Mouse (Mus musculus): ENCODE results near the gene Tmem221. TPM values are rescaled to one million over a fixed set of nuclear protein-coding genes. Genes with fewer than 3 reads are reported as not detected.
A peak's percentile ranks its signal among the peaks of the same experiment; 100 is the strongest.

Gene Tmem221
- polyA plus RNA-seq, 1 experiment = 0.86 TPM

DNA sequence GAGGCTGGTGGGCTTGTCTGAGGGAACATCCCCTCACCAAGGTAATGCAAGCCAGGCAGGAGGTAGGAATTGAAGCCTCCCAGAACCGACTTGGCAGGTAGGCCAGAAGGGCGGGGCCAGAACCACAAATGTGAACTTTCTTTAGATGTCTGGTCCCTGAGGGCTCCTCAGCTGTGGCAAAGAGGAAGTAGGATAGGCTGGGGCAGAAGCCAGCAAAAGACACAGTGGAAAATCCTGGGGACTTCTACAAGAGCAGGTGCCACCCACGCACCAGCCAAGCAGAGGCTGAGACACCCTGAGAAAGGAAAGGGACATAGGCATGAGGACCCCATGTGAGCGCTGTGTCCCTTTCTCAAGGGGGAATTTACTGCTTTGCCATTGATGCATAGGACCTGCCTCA, 38.1 kb upstream of the Tmem221 start:
- Histone ChIP-seq H3K4me1 (ENCODE audit: control insufficient read depth, insufficient read depth, low read length) (peaks cover 6% of the 10 kb centered on the region), H3K27me3 (ENCODE audit: control insufficient read depth, insufficient read depth, low read length) (no peaks in the 10 kb centered on the region), H3K36me3 (ENCODE audit: control insufficient read depth, insufficient read depth, low read length) (no peaks in the 10 kb centered on the region), H3K27ac (ENCODE audit: control insufficient read depth, insufficient read depth, low read depth, low read length) (no peak overlapping the region), H3K4me3 (ENCODE audit: control insufficient read depth, low read depth, low read length) (no peak overlapping the region)
- TF ChIP-seq POLR2A (IDR thresholded peaks at IDR 0.05; ENCODE audit: control insufficient read depth, low read depth, low read length) (no peak), CTCF (IDR thresholded peaks at IDR 0.05; ENCODE audit: control insufficient read depth, insufficient read depth, insufficient replicate concordance, low read depth, low read length) (no peak)

DNA sequence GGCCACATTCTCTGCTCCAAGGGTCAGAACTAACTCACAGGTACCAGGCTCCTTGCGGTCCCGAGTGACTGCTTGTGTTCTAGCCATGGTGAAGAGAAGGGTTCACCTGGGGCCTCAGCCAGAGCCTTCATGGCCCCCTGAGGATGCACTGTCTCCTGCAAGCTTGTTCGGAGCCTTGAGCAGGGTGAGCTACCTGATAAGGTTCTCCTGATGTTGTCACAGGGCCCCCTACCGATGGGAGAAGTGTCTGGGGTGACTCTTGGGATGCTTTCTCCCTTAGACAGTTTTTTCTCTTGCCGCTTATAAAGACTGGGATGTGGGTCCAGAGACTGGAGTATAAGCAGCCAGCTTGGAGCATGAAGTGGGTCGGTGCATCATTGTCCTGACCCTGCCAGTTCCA, 37.7 kb upstream of the Tmem221 start:
- H3K27ac ChIP-seq (ENCODE audit: control insufficient read depth, insufficient read depth, low read depth, low read length) = no peak overlapping the region
- H3K4me1 ChIP-seq (ENCODE audit: control insufficient read depth, insufficient read depth, low read length) = peaks cover 8% of the 10 kb centered on the region
- no peaks in the 10 kb centered on the region for H3K36me3 ChIP-seq (ENCODE audit: control insufficient read depth, insufficient read depth, low read length)
- H3K4me3 ChIP-seq (ENCODE audit: control insufficient read depth, low read depth, low read length) = no peak overlapping the region
- TF ChIP-seq POLR2A (IDR thresholded peaks at IDR 0.05; ENCODE audit: control insufficient read depth, low read depth, low read length) (no peak), CTCF (IDR thresholded peaks at IDR 0.05; ENCODE audit: control insufficient read depth, insufficient read depth, insufficient replicate concordance, low read depth, low read length) (no peak)
- no peaks in the 10 kb centered on the region for H3K27me3 ChIP-seq (ENCODE audit: control insufficient read depth, insufficient read depth, low read length)

DNA sequence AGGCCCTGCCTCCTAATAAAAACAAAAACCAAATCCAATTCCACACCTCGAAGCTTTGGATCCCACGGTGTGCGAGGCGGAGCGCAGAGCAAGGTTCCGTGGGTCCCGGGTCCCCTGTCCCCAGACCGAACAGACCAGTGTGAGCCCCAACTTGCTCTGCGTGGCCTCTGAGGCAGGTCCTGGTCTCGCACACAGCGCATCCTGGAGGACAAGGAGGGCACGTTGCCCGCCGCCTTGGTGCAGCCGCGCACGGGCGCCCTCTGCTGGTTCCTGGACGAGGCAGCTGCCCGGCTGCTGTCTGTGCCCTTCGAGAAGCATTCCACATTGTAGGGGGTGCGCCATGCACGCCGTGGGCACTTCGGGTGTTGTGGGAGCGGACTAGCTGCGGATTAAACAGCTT, 37.2 kb upstream of the Tmem221 start:
- no peak overlapping the region; the same call in 1 of the 2 replicates for H3K4me3 ChIP-seq (ENCODE audit: control insufficient read depth, low read depth, low read length)
- H3K36me3 ChIP-seq (ENCODE audit: control insufficient read depth, insufficient read depth, low read length) = no peaks in the 10 kb centered on the region
- no peaks in the 10 kb centered on the region for H3K27me3 ChIP-seq (ENCODE audit: control insufficient read depth, insufficient read depth, low read length)
- TF ChIP-seq CTCF (IDR thresholded peaks at IDR 0.05; ENCODE audit: control insufficient read depth, insufficient read depth, insufficient replicate concordance, low read depth, low read length) = peak; percentile 87; the same call in 1 of the 2 replicates
- TF ChIP-seq POLR2A (IDR thresholded peaks at IDR 0.05; ENCODE audit: control insufficient read depth, low read depth, low read length) = no peak
- peaks cover 12% of the 10 kb centered on the region for H3K4me1 ChIP-seq (ENCODE audit: control insufficient read depth, insufficient read depth, low read length)
- no peak overlapping the region for H3K27ac ChIP-seq (ENCODE audit: control insufficient read depth, insufficient read depth, low read depth, low read length)

DNA sequence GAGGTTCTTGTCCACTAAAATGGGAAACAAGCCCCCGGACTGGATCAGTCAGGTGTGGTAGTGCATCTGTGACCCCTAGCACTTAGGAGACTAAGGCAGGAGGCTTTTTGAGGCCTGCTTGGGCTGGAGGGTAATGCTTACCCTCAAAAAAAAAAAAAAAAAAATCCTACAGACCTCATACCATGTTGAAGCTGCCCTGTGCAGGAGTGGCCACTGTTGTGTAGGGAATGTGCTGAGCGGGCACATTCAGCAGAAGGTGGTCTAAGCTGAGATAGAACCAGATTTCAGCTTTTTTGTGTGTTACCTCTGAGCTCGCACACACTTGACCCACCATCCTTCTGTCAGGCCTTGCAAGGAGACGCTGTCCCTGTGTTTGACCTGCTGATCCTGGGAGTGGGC, 35.7 kb upstream of the Tmem221 start:
- Histone ChIP-seq H3K27ac (ENCODE audit: control insufficient read depth, insufficient read depth, low read depth, low read length) (no peak overlapping the region), H3K4me1 (ENCODE audit: control insufficient read depth, insufficient read depth, low read length) (peaks cover 13% of the 10 kb centered on the region), H3K4me3 (ENCODE audit: control insufficient read depth, low read depth, low read length) (no peak overlapping the region), H3K27me3 (ENCODE audit: control insufficient read depth, insufficient read depth, low read length) (no peaks in the 10 kb centered on the region), H3K36me3 (ENCODE audit: control insufficient read depth, insufficient read depth, low read length) (no peaks in the 10 kb centered on the region)
- no peak for TF ChIP-seq POLR2A (IDR thresholded peaks at IDR 0.05; ENCODE audit: control insufficient read depth, low read depth, low read length)
- no peak for TF ChIP-seq CTCF (IDR thresholded peaks at IDR 0.05; ENCODE audit: control insufficient read depth, insufficient read depth, insufficient replicate concordance, low read depth, low read length)

DNA sequence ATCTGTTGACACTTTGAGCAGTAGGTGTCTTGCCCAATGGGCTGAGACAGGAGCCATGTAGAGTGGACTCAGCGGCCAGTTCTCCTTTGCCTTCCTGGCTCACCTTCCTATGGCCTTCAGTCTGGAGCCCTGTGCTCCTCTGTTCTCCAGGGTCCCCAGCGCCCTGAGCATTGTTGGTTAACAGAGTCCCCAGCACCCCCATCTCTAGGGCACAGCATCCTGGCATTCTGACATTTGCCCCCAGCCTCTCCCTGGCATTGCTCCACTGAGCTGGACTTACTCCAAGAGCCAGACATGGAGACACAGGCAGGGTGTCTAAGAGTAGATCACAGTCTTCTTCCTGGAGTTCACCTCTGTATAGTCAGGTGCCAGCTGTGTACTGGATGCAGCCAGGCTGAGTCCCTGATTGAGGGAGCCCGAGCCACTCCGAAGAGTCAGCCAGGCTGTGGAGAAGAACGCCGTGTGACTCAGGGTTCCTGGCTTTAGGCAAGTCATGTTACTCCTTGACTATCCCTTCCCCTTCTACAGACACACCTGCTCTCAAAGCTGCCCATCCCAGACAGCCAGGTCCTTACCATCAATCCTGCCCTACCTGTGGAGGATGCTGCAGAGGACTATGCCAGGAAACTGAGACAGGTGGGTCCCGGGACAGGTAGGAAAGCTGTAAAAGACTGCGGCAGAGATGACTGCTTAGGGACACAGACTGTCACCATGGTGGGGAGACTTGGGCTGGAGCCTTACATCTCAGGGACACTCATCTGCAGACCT, 35.1 kb upstream of the Tmem221 start:
- no peak for TF ChIP-seq POLR2A (IDR thresholded peaks at IDR 0.05; ENCODE audit: control insufficient read depth, low read depth, low read length)
- no peak for TF ChIP-seq CTCF (IDR thresholded peaks at IDR 0.05; ENCODE audit: control insufficient read depth, insufficient read depth, insufficient replicate concordance, low read depth, low read length)
- no peak overlapping the region for H3K4me3 ChIP-seq (ENCODE audit: control insufficient read depth, low read depth, low read length)

DNA sequence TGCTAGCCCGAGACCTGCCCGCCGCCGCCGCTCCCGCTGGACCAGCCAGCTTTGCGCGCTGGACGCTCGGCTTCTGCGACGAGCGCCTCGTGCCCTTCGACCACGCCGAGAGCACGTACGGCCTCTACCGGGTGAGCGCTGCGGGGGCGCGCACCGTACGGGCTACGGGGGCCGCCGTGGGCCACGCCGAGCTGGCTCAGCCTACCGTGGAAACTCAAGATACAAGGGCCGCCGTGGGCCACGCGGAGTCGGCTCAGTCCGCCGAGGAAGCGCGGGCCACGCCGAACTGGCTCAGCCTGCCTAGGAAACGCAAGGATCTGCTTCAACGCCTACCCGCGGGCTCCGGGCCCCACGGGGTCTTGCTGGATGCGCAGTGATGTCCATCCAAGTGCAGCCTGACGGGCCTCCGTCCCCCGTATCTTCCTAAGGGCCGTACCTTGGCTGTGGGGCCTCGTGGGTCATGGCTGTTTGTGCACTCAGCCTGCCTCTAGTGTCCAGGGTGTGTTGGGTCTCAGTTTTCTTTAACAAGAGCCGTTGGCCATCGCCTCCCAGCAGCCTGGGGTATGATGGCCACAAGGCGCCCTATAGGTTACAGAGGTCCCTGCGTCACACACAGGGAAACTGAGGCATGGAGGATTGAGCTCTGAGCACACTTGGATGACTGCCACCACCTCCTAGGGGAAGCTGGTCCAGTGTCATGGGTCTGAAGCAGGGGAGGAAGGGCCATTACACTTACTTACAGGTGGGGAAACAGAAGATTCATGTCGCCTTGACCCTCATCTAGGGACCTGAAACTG, 33.9 kb upstream of the Tmem221 start:
- no peaks in the 10 kb centered on the region for H3K27me3 ChIP-seq (ENCODE audit: control insufficient read depth, insufficient read depth, low read length)
- H3K4me1 ChIP-seq (ENCODE audit: control insufficient read depth, insufficient read depth, low read length) = peaks cover 13% of the 10 kb centered on the region
- TF ChIP-seq POLR2A (IDR thresholded peaks at IDR 0.05; ENCODE audit: control insufficient read depth, low read depth, low read length) (peak; percentile 48; the same call in 1 of the 2 replicates), CTCF (IDR thresholded peaks at IDR 0.05; ENCODE audit: control insufficient read depth, insufficient read depth, insufficient replicate concordance, low read depth, low read length) (no peak)
- no peaks in the 10 kb centered on the region for H3K36me3 ChIP-seq (ENCODE audit: control insufficient read depth, insufficient read depth, low read length)
- H3K27ac ChIP-seq (ENCODE audit: control insufficient read depth, insufficient read depth, low read depth, low read length) = peak overlapping the region; percentile 76
- peak overlapping the region; percentile 83 for H3K4me3 ChIP-seq (ENCODE audit: control insufficient read depth, low read depth, low read length)

More for the DNA sequence above, 35.1 kb upstream of the Tmem221 start:
- Histone ChIP-seq H3K4me1 (ENCODE audit: control insufficient read depth, insufficient read depth, low read length) (peaks cover 13% of the 10 kb centered on the region), H3K27me3 (ENCODE audit: control insufficient read depth, insufficient read depth, low read length) (no peaks in the 10 kb centered on the region), H3K36me3 (ENCODE audit: control insufficient read depth, insufficient read depth, low read length) (no peaks in the 10 kb centered on the region), H3K27ac (ENCODE audit: control insufficient read depth, insufficient read depth, low read depth, low read length) (no peak overlapping the region)
